Mouse (Mus musculus) hindbrain, embryonic 15.5 days (tissue): Measurements from ENCODE around the gene Hes7. TPM values are rescaled to one million over a fixed set of nuclear protein-coding genes. Genes with fewer than 3 reads are reported as not detected.

ENCODE experiments used
- ATAC-seq: fragments of 200-750 bp; cut with Nextera tagmentation; 2 replicates; pipeline ENCODE4 v1.8.0; 2017; ENCODE audit warnings: low read depth, moderate number of reproducible peaks, moderate TSS enrichment; ENCODE audit not compliant: low FRiP score
- H3K27ac ChIP-seq: fragments of 300-500 bp; sonication (generic); replicated peaks from 2 replicates; pipeline ENCODE4 v1.5.1; 2015; ENCODE audit warnings: mild to moderate bottlenecking, inconsistent platforms
- H3K27me3 ChIP-seq: fragments of 300-500 bp; sonication (generic); 2 replicates; pipeline ENCODE4 v1.6.1; 2015; ENCODE audit warnings: control low read depth, inconsistent platforms
- H3K36me3 ChIP-seq: fragments of 300-500 bp; sonication (generic); 2 replicates; pipeline ENCODE4 v1.6.1; 2015; ENCODE audit warnings: control low read depth, inconsistent platforms
- H3K4me1 ChIP-seq: fragments of 300-500 bp; sonication (generic); replicated peaks from 2 replicates; pipeline ENCODE4 v1.6.1; 2015; ENCODE audit warnings: control low read depth, inconsistent platforms
- H3K4me2 ChIP-seq: fragments of 300-500 bp; sonication (generic); 2 replicates; pipeline ENCODE4 v1.6.1; 2015; ENCODE audit warnings: moderate library complexity, mild to moderate bottlenecking, inconsistent platforms
- H3K4me3 ChIP-seq: fragments of 300-500 bp; sonication (generic); 2 replicates; pipeline ENCODE4 v1.5.1; 2015; ENCODE audit warnings: mild to moderate bottlenecking, inconsistent platforms
- H3K9ac ChIP-seq: fragments of 300-500 bp; sonication (generic); 2 replicates; pipeline ENCODE4 v1.6.1; 2015; ENCODE audit warnings: inconsistent platforms
- H3K9me3 ChIP-seq: fragments of 300-500 bp; sonication (generic); 2 replicates; pipeline ENCODE4 v1.6.1; 2016; ENCODE audit warnings: control low read depth, inconsistent platforms
- WGBS: fragments of 180-500 bp; shearing (Covaris S2); methylation state at CpG from one replicate; pipeline ENCODE4 v1.1.7; 2015; 5-methylcytosine and 5-hydroxymethylcytosine counted together
- polyA plus RNA-seq: library from polyadenylated mRNA; unstranded; fragments of >200 nt; fragmentation: Nextera tagmentation; extraction: Ambion mirVana; gene quantifications from 2 replicates; pipeline ENCODE4 v1.2.1, GENCODE M21; 2015

The Hes7 gene
- polyA plus RNA-seq, 1 experiment from 2014 or later: 0.87 TPM

GRCm38 (mm10) chr11:69098039-69098761, 22.0 kb upstream of the Hes7 start:
- Histone ChIP-seq H3K27ac (peak overlapping the region; percentile 74), H3K36me3 (peaks cover 16% of the 10 kb centered on the region), H3K9me3 (no peaks in the 10 kb centered on the region), H3K27me3 (no peaks in the 10 kb centered on the region), H3K4me2 (peak overlapping the region; percentile 94), H3K9ac (peak overlapping the region; percentile 62), H3K4me3 (peak overlapping the region; percentile 47), H3K4me1 (peaks cover 72% of the 10 kb centered on the region)
- no peak for ATAC-seq
- 17% methylated on average over 8 of the region's 8 CpGs for WGBS

DNA sequence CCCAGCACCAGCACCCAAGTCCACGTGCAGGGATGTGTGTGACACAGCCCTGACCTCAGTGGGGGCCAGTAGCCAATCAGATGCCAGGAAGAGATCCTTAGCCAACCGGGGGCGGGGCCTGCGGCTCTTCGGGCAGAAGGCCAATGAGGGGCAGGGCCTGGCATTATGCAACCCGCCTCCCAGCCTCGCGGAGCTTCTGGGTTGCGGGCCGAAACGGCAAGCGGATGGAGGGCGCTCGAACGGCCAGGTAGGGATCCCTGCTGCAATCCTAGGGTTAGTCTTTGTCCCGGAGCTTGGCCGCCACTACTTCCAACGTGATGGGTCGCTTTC, 21.5 kb upstream of the Hes7 start:
- H3K4me3 ChIP-seq: peak overlapping the region; percentile 47
- peak overlapping the region; percentile 94 for H3K4me2 ChIP-seq
- peaks cover 72% of the 10 kb centered on the region for H3K4me1 ChIP-seq
- peaks cover 21% of the 10 kb centered on the region for H3K36me3 ChIP-seq
- H3K27me3 ChIP-seq: no peaks in the 10 kb centered on the region
- WGBS: under 1% methylated on average over 19 of the region's 19 CpGs
- no peaks in the 10 kb centered on the region for H3K9me3 ChIP-seq
- H3K27ac ChIP-seq: peak overlapping the region; percentile 74
- peak; percentile 1; the same call in 1 of the 2 replicates for ATAC-seq
- H3K9ac ChIP-seq: peak overlapping the region; percentile 62

- Histone ChIP-seq H3K9me3 (no peaks in the 10 kb centered on the region), H3K4me2 (peak overlapping the region; percentile 94), H3K9ac (peak overlapping the region; percentile 62), H3K4me3 (peak overlapping the region; percentile 47), H3K4me1 (peaks cover 65% of the 10 kb centered on the region), H3K36me3 (peaks cover 27% of the 10 kb centered on the region), H3K27me3 (no peaks in the 10 kb centered on the region), H3K27ac (peak overlapping the region; percentile 74)
- 1% methylated on average over 22 of the region's 22 CpGs for WGBS
- no peak for ATAC-seq
These were observed 20.9 kb upstream of the Hes7 start for GRCm38 (mm10) chr11:69099177-69099914.

GRCm38 (mm10) chr11:69099915-69100345, 20.3 kb upstream of the Hes7 start:
- peak overlapping the region; percentile 47 for H3K4me3 ChIP-seq
- peak overlapping the region; percentile 74 for H3K27ac ChIP-seq
- H3K4me1 ChIP-seq: peaks cover 63% of the 10 kb centered on the region
- H3K9me3 ChIP-seq: no peaks in the 10 kb centered on the region
- peaks cover 33% of the 10 kb centered on the region for H3K36me3 ChIP-seq
- no peaks in the 10 kb centered on the region for H3K27me3 ChIP-seq
- ATAC-seq: peak; percentile 31; the same call in 1 of the 2 replicates
- peak overlapping the region; percentile 62 for H3K9ac ChIP-seq
- H3K4me2 ChIP-seq: peak overlapping the region; percentile 94
- under 1% methylated on average over 23 of the region's 23 CpGs for WGBS

DNA sequence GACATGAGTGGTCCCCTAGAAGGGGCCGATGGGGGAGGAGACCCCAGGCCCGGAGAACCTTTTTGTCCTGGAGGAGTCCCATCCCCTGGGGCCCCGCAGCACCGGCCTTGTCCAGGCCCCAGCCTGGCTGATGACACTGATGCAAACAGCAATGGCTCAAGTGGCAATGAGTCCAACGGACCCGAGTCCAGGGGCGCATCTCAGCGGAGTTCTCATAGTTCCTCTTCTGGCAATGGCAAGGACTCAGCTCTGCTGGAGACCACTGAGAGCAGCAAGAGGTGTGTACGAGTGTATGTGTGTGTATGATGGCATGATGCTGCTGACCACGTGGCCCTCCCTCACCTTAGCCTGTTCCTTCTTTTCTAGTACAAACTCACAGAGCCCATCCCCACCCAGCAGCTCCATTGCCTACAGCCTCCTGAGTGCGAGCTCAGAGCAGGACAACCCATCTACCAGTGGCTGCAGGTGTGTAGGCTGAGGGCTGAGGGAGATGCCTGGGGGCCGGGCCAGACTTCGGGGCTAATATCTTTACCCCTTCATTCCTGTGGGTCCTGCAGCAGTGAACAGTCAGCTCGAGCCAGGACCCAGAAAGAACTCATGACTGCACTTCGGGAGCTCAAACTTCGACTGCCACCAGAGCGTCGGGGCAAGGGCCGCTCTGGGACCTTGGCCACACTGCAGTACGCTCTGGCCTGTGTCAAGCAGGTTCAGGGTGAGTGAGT, 19.4 kb upstream of the Hes7 start:
- H3K4me2 ChIP-seq: peak overlapping the region; percentile 94
- H3K4me1 ChIP-seq: peaks cover 55% of the 10 kb centered on the region
- no peak for ATAC-seq
- peak overlapping the region; percentile 47 for H3K4me3 ChIP-seq
- H3K36me3 ChIP-seq: peaks cover 42% of the 10 kb centered on the region
- 92% methylated on average over 20 of the region's 20 CpGs for whole genome bisulfite sequencing
- no peaks in the 10 kb centered on the region for H3K9me3 ChIP-seq
- no peaks in the 10 kb centered on the region for H3K27me3 ChIP-seq
- H3K9ac ChIP-seq: peak overlapping the region; percentile 62; the same call in 1 of the 2 replicates
- H3K27ac ChIP-seq: peak overlapping the region; percentile 74

DNA sequence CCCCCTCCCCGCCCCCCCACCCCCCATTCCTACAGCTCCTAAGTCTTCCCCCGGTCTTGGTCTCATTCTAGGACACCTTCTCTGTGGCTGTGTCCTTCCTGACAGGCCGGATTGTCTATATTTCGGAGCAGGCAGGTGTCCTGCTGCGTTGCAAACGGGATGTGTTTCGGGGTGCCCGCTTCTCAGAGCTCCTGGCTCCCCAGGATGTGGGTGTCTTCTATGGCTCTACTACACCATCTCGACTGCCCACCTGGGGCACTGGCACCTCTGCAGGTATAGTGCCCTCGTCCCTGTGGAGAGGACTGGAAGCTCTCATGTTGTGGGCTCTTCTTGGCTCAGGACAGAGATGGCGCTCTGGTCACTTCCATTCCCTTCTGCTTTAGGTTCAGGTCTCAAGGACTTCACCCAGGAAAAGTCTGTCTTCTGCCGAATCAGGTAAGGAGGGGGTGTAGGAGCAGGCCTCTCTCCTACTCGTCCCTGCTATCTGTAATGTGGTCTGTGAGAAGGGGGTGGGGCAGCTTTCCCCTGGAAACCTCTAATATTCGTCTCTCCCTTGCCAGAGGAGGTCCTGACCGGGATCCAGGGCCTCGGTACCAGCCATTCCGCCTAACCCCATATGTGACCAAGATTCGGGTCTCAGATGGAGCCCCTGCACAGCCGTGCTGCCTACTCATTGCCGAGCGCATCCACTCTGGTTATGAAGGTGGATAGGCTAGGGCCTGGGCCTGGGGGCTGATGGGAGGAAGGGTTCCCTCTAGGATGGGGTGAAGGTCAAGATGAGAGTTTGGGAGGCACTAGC, 18.4 kb upstream of the Hes7 start:
- WGBS: 91% methylated on average over 21 of the region's 21 CpGs
- no peak for ATAC-seq
- Histone ChIP-seq H3K9me3 (no peaks in the 10 kb centered on the region), H3K4me2 (no peak overlapping the region), H3K4me1 (peaks cover 45% of the 10 kb centered on the region), H3K27ac (no peak overlapping the region), H3K4me3 (no peak overlapping the region), H3K9ac (no peak overlapping the region), H3K36me3 (peaks cover 47% of the 10 kb centered on the region), H3K27me3 (no peaks in the 10 kb centered on the region)

DNA sequence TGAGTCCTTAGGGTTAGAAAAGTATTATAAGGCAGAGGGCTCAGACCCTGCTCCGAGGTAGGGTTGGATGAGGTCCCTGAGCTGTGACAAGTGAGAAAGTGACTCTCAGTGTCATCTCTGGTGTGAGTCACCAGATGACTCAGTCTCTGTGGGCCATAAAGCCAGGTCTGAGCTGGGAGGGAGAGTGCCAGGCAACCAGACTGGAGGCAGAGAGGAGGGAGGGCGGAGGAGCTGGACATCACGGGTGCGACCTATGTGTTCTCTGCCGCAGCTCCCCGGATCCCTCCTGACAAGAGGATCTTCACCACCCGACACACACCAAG, 17.8 kb upstream of the Hes7 start:
- Histone ChIP-seq H3K4me2 (no peak overlapping the region), H3K27ac (no peak overlapping the region), H3K9ac (no peak overlapping the region), H3K4me1 (peaks cover 39% of the 10 kb centered on the region), H3K27me3 (no peaks in the 10 kb centered on the region), H3K4me3 (no peak overlapping the region), H3K9me3 (no peaks in the 10 kb centered on the region), H3K36me3 (peaks cover 53% of the 10 kb centered on the region)
- ATAC-seq: no peak
- WGBS: 98% methylated on average over 7 of the region's 7 CpGs

- Histone ChIP-seq H3K36me3 (peaks cover 60% of the 10 kb centered on the region), H3K4me1 (peaks cover 32% of the 10 kb centered on the region), H3K27ac (no peak overlapping the region), H3K9ac (no peak overlapping the region), H3K4me2 (no peak overlapping the region), H3K27me3 (no peaks in the 10 kb centered on the region), H3K4me3 (no peak overlapping the region), H3K9me3 (no peaks in the 10 kb centered on the region)
- ATAC-seq: no peak
- 96% methylated on average over 14 of the region's 14 CpGs for WGBS
These were observed 17.1 kb upstream of the Hes7 start for GRCm38 (mm10) chr11:69103121-69103520.

DNA sequence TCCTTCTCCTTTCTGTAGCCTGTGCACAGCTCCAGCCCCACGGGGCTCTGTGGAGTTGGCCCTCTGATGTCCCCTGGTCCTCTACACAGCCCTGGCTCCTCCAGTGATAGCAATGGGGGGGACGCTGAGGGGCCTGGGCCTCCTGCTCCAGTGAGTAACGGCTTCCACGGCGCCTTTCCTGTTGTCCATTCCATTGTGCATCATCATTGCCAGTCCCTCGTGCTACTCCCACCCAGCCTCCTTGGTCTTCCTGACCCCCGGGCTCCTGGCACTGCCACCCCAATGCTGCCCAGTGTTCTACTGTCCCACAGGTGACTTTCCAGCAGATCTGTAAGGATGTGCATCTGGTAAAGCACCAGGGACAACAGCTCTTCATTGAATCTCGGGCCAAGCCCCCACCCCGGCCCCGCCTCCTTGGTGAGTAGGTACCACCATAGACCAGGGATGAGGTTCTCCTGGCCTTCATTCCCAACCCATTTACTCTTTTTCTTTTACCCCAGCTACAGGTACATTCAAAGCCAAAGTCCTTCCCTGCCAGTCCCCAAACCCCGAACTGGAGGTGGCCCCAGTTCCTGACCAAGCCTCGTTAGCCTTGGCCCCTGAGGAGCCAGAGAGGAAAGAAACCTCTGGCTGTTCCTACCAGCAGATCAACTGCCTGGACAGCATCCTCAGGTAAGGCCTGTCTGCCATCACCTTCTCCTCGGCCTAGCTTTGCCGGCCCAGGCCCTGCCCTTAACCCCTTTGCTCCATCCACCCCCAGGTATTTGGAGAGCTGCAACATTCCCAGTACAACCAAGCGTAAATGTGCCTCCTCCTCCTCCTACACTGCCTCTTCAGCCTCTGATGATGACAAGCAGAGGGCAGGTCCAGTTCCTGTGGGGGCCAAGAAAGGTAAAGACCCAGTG, 16.4 kb upstream of the Hes7 start:
- H3K4me3 ChIP-seq: no peak overlapping the region
- ATAC-seq: no peak
- H3K4me2 ChIP-seq: no peak overlapping the region
- 90% methylated on average over 15 of the region's 15 CpGs for WGBS
- H3K27me3 ChIP-seq: no peaks in the 10 kb centered on the region
- H3K36me3 ChIP-seq: peaks cover 67% of the 10 kb centered on the region
- peaks cover 25% of the 10 kb centered on the region for H3K4me1 ChIP-seq
- no peaks in the 10 kb centered on the region for H3K9me3 ChIP-seq
- no peak overlapping the region for H3K27ac ChIP-seq
- H3K9ac ChIP-seq: no peak overlapping the region

DNA sequence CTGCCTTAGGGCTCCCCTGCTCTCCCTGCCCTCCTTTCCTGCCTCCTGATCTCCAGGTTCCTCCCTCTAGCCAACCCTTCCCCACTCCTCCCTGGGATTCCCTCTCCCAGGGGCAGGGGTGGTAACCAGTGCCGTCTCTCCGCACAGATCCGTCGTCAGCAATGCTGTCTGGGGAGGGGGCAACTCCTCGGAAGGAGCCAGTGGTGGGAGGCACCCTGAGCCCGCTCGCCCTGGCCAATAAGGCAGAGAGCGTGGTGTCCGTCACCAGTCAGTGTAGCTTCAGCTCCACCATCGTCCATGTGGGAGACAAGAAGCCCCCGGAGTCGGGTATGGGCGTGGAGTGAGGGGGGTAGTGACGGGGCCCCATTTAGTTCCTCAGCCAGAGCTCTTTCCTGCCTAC, 15.7 kb upstream of the Hes7 start:
- Histone ChIP-seq H3K9ac (no peak overlapping the region), H3K9me3 (no peaks in the 10 kb centered on the region), H3K4me3 (no peak overlapping the region), H3K4me1 (peaks cover 18% of the 10 kb centered on the region), H3K27me3 (no peaks in the 10 kb centered on the region), H3K36me3 (peaks cover 74% of the 10 kb centered on the region), H3K27ac (no peak overlapping the region), H3K4me2 (no peak overlapping the region)
- ATAC-seq: no peak
- 91% methylated on average over 14 of the region's 14 CpGs for WGBS

DNA sequence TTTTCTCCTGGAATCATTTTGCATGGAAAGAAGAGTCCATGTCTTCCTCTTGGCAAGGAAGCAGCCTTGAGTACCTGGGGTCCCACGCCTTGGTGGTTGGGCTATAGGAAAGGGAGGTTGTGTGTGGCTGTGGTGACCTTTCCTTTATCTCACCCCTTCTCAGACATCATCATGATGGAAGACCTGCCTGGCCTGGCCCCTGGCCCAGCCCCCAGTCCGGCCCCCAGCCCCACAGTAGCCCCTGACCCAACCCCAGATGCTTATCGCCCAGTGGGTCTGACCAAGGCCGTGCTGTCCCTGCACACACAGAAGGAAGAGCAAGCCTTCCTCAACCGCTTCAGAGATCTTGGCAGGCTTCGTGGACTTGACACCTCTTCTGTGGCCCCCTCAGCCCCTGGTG, 15.0 kb upstream of the Hes7 start:
- Histone ChIP-seq H3K9ac (no peak overlapping the region), H3K4me3 (no peak overlapping the region), H3K4me2 (no peak overlapping the region), H3K27me3 (no peaks in the 10 kb centered on the region), H3K27ac (no peak overlapping the region), H3K36me3 (peaks cover 76% of the 10 kb centered on the region), H3K4me1 (peaks cover 11% of the 10 kb centered on the region), H3K9me3 (no peaks in the 10 kb centered on the region)
- WGBS: 94% methylated on average over 6 of the region's 6 CpGs
- ATAC-seq: no peak
